Mouse (Mus musculus) CH12.LX (cell line): ENCODE data around the gene S1pr4. TPM values are rescaled to one million over a fixed set of nuclear protein-coding genes. Genes with fewer than 3 reads are reported as not detected.
A peak's percentile ranks its signal among the peaks of the same experiment; 100 is the strongest.

Experiments
- DNase-seq: peaks from one replicate; pipeline ENCODE4 v3.0.0-alpha.2; 2013; ENCODE audit errors: extremely low read depth
- H3K27ac ChIP-seq: 2 replicates; pipeline ENCODE4 v1.5.1; 2012; ENCODE audit warnings: low read depth, mild to moderate bottlenecking, control low read depth, moderate library complexity; ENCODE audit not compliant: insufficient read depth
- H3K27me3 ChIP-seq: replicated peaks from 2 replicates; pipeline ENCODE3; 2012; ENCODE audit warnings: inconsistent platforms
- H3K36me3 ChIP-seq, 2 experiments: replicated peaks in 1 of 2; 2 replicates each; pipeline versions ENCODE3 to v1.6.1; 2012; ENCODE audit warnings: inconsistent platforms in 1 of 2, low read length in 1 of 2, mild to moderate bottlenecking in 1 of 2, mixed read lengths in 1 of 2, moderate library complexity in 1 of 2; ENCODE audit not compliant: control insufficient read depth in 1 of 2, insufficient read depth in 1 of 2
- H3K4me1 ChIP-seq, 2 experiments: 2 replicates each; pipeline ENCODE4 v1.6.1; 2012; ENCODE audit warnings: inconsistent platforms in 1 of 2, moderate library complexity in 1 of 2; ENCODE audit not compliant: insufficient read depth in 2 of 2, control insufficient read depth in 1 of 2
- H3K4me2 ChIP-seq: 2 replicates; pipeline ENCODE4 v1.6.1; 2012; ENCODE audit warnings: low read depth, mild to moderate bottlenecking, control low read depth; ENCODE audit not compliant: poor library complexity, insufficient read depth, severe bottlenecking
- H3K4me3 ChIP-seq, 3 experiments: fragments of 150-350 bp in 1 of 3; sonication (generic) in 1 of 3; replicated peaks in 1 of 3; 2 replicates each; pipeline versions ENCODE3 to v1.5.1; 2011 to 2012; ENCODE audit warnings: low read depth in 2 of 3, low read length in 2 of 3, mild to moderate bottlenecking in 2 of 3, moderate library complexity in 2 of 3, control low read depth in 1 of 3, improper control_type of control experiment in 1 of 3, inconsistent platforms in 1 of 3, mixed read lengths in 1 of 3; ENCODE audit not compliant: poor library complexity in 1 of 3
- H3K79me2 ChIP-seq: replicated peaks from 2 replicates; pipeline ENCODE4 v1.6.1; 2012; ENCODE audit warnings: mild to moderate bottlenecking, moderate library complexity; ENCODE audit not compliant: control insufficient read depth, poor library complexity, insufficient read depth, severe bottlenecking; ENCODE audit errors: extremely low read depth
- H3K9ac ChIP-seq: 2 replicates; pipeline ENCODE4 v1.6.1; 2012; ENCODE audit warnings: low read depth, mild to moderate bottlenecking, control low read depth, moderate library complexity; ENCODE audit not compliant: insufficient read depth
- H3K9me3 ChIP-seq: replicated peaks from 2 replicates; pipeline ENCODE3; 2012; ENCODE audit warnings: low read length, inconsistent platforms, mixed read lengths
- BHLHE40 ChIP-seq: IDR thresholded peaks from 2 replicates; pipeline ENCODE4 v1.6.1; 2011; ENCODE audit warnings: mild to moderate bottlenecking, low read depth, low read length, improper control_type of control experiment
- CTCF ChIP-seq, 2 experiments: IDR thresholded peaks in 1 of 2; conservative IDR thresholded peaks in 1 of 2; 2 replicates each; pipeline ENCODE4 v1.5.1; 2011 to 2012; ENCODE audit warnings: low read depth in 2 of 2, low read length in 2 of 2, improper control_type of control experiment in 1 of 2, inconsistent platforms in 1 of 2, mild to moderate bottlenecking in 1 of 2, moderate library complexity in 1 of 2
- ELF1 ChIP-seq: IDR thresholded peaks from 2 replicates; pipeline ENCODE4 v1.6.1; 2014; ENCODE audit warnings: low read depth, mild to moderate bottlenecking, inconsistent platforms, low read length, improper control_type of control experiment
- ETS1 ChIP-seq: conservative IDR thresholded peaks from 2 replicates; pipeline ENCODE4 v1.6.1; 2012; ENCODE audit warnings: low read depth, mild to moderate bottlenecking, inconsistent platforms, low read length, improper control_type of control experiment, moderate library complexity
- HCFC1 ChIP-seq: IDR thresholded peaks from 2 replicates; pipeline ENCODE4 v1.6.1; 2012; ENCODE audit warnings: low read depth, mild to moderate bottlenecking, inconsistent platforms, low read length, improper control_type of control experiment
- IRF4 ChIP-seq: IDR thresholded peaks from 2 replicates; pipeline ENCODE4 v1.6.1; 2014; ENCODE audit warnings: low read depth, mild to moderate bottlenecking, inconsistent platforms, low read length, improper control_type of control experiment
- JUN ChIP-seq: IDR thresholded peaks from 2 replicates; pipeline ENCODE4 v1.6.1; 2011; ENCODE audit warnings: low read depth, mild to moderate bottlenecking, low read length, improper control_type of control experiment, moderate library complexity; ENCODE audit not compliant: insufficient read depth
- JUND ChIP-seq: conservative IDR thresholded peaks from 2 replicates; pipeline ENCODE4 v1.6.1; 2011; ENCODE audit warnings: low read depth, low read length, improper control_type of control experiment
- MAX ChIP-seq: IDR thresholded peaks from 2 replicates; pipeline ENCODE4 v1.6.1; 2011; ENCODE audit warnings: low read length, improper control_type of control experiment
- MEF2A ChIP-seq: IDR thresholded peaks from 2 replicates; pipeline ENCODE4 v1.6.1; 2014; ENCODE audit warnings: low read depth, mild to moderate bottlenecking, inconsistent platforms, low read length, improper control_type of control experiment, borderline replicate concordance
- NELFE ChIP-seq: IDR thresholded peaks from 2 replicates; pipeline ENCODE4 v1.6.1; 2011; ENCODE audit warnings: low read depth, low read length, improper control_type of control experiment
- NRF1 ChIP-seq: IDR thresholded peaks from 2 replicates; pipeline ENCODE4 v1.6.1; 2014; ENCODE audit warnings: low read depth, mild to moderate bottlenecking, inconsistent platforms, low read length, improper control_type of control experiment, moderate library complexity
- PAX5 ChIP-seq: IDR thresholded peaks from 2 replicates; pipeline ENCODE4 v1.6.1; 2012; ENCODE audit warnings: low read length, inconsistent platforms, mixed read lengths
- POLR2A ChIP-seq: IDR thresholded peaks from 2 replicates; pipeline ENCODE4 v1.6.1; 2011; ENCODE audit warnings: low read depth, mild to moderate bottlenecking, improper control_type of control experiment, low read length
- RAD21 ChIP-seq: IDR thresholded peaks from 2 replicates; pipeline ENCODE4 v1.6.1; 2011; ENCODE audit warnings: low read depth, mild to moderate bottlenecking, low read length, improper control_type of control experiment, moderate library complexity
- SIN3A ChIP-seq: IDR thresholded peaks from 2 replicates; pipeline ENCODE4 v1.6.1; 2012; ENCODE audit warnings: low read length, improper control_type of control experiment, inconsistent platforms
- SMC3 ChIP-seq: IDR thresholded peaks from 2 replicates; pipeline ENCODE4 v1.6.1; 2011; ENCODE audit warnings: low read depth, low read length, improper control_type of control experiment
- TBP ChIP-seq: conservative IDR thresholded peaks from 2 replicates; pipeline ENCODE4 v1.6.1; 2011; ENCODE audit warnings: low read depth, low read length, improper control_type of control experiment
- TCF12 ChIP-seq: IDR thresholded peaks from 2 replicates; pipeline ENCODE4 v1.6.1; 2014; ENCODE audit warnings: low read depth, mild to moderate bottlenecking, inconsistent platforms, low read length, improper control_type of control experiment
- UBTF ChIP-seq: IDR thresholded peaks from 2 replicates; pipeline ENCODE4 v1.6.1; 2012; ENCODE audit warnings: low read depth, mild to moderate bottlenecking, inconsistent platforms, low read length, improper control_type of control experiment, moderate library complexity
- USF1 ChIP-seq: IDR thresholded peaks from 2 replicates; pipeline ENCODE4 v1.6.1; 2014; ENCODE audit warnings: low read depth, mild to moderate bottlenecking, inconsistent platforms, low read length, improper control_type of control experiment
- USF2 ChIP-seq: conservative IDR thresholded peaks from 2 replicates; pipeline ENCODE4 v1.6.1; 2011; ENCODE audit warnings: low read depth, low read length, improper control_type of control experiment
- ZC3H11A ChIP-seq: IDR thresholded peaks from 2 replicates; pipeline ENCODE4 v1.6.1; 2012; ENCODE audit warnings: low read depth, mild to moderate bottlenecking, inconsistent platforms, low read length, improper control_type of control experiment
- ZKSCAN1 ChIP-seq: IDR thresholded peaks from 2 replicates; pipeline ENCODE4 v1.6.1; 2012; ENCODE audit warnings: low read depth, inconsistent platforms, low read length, improper control_type of control experiment, borderline replicate concordance
- ZMIZ1 ChIP-seq: IDR thresholded peaks from 2 replicates; pipeline ENCODE4 v1.6.1; 2012; ENCODE audit warnings: low read depth, mild to moderate bottlenecking, inconsistent platforms, low read length, improper control_type of control experiment
- ZNF384 ChIP-seq: IDR thresholded peaks from 2 replicates; pipeline ENCODE4 v1.6.1; 2012; ENCODE audit warnings: low read depth, low read length, improper control_type of control experiment, inconsistent platforms
- dilution Hi-C: fragments of 300-500 bp; cut with MboI; formaldehyde crosslinking; loops from 2 replicates; pipeline ENCODE4 v1.14.3; 2020; ENCODE audit warnings: low sequenced_read_pairs; ENCODE audit not compliant: extremely low pct_unique_long_range_greater_than_20kb, extremely low pct_ligation_motif_present
- in situ Hi-C: fragments of 300-500 bp; cut with MboI; formaldehyde crosslinking; loops from 3 replicates; pipeline ENCODE4 v1.14.3; 2019; ENCODE audit warnings: low sequenced_read_pairs, low pct_ligation_motif_present, low pct_unique_long_range_greater_than_20kb, mixed read lengths
- polyA plus RNA-seq: library from polyadenylated mRNA; unstranded; fragments of >175 nt; gene quantifications from 2 replicates; pipeline ENCODE4 v1.2.1, GENCODE M21; 2012; ENCODE audit warnings: low read depth; ENCODE audit not compliant: insufficient read length
- total RNA-seq, 2 experiments: library from RNA; depleted of rRNA; stranded (reverse); fragments of 300-350 nt in 1 of 2; fragments of >200 nt in 1 of 2; gene quantifications; 2 replicates each; pipeline ENCODE4 v1.2.3; 2012 to 2014

S1pr4 gene
- total and polyA plus RNA-seq, 3 experiments: 0.19 to 0.30 TPM; not detected in 1

- Histone ChIP-seq H3K4me3 (no peak overlapping the region), H3K27ac (no peak overlapping the region), H3K9ac (no peak overlapping the region)
- DNase-seq: peak; percentile 80
- TF ChIP-seq ETS1 (no peak), NELFE (peak; percentile 9; the same call in 1 of the 2 replicates), ZMIZ1 (no peak), USF2 (no peak), SIN3A (peak; percentile 68), POLR2A (no peak), ZC3H11A (peak; percentile 75), BHLHE40 (no peak), HCFC1 (no peak; the same call in 1 of the 2 replicates), RAD21 (peak; percentile 98), MEF2A (peak; percentile 62; the same call in 1 of the 2 replicates), ELF1 (peak; percentile 36; the same call in 1 of the 2 replicates), ZNF384 (no peak), NRF1 (0 out of 2 replicates have a peak, but pooled peaks have one; percentile 20), PAX5 (no peak), ZKSCAN1 (no peak), IRF4 (peak; percentile 61; the same call in 1 of the 2 replicates), JUN (no peak), TCF12 (peak; percentile 94), SMC3 (peak; percentile 97), MAX (0 out of 2 replicates have a peak, but pooled peaks have one; percentile 54), TBP (no peak), CTCF (conservative IDR thresholded peaks at IDR 0.05 in 1 of 2, IDR thresholded peaks at IDR 0.05 in 1 of 2; ENCODE audit: low read depth in 2 of 2, low read length in 2 of 2) (peak; percentile 97 to 99), USF1 (no peak), UBTF (no peak), JUND (no peak)
- TF ChIP-seq, all 38 proteins: peak for 12
- dilution Hi-C loops (no loop called here), in situ Hi-C loops (no loop called here)
- peaks cover 8 to 29% of the 10 kb centered on the region in 2 experiments for H3K4me1 ChIP-seq
- H3K9me3 ChIP-seq: no peaks in the 10 kb centered on the region
- peaks cover 4% of the 10 kb centered on the region for H3K27me3 ChIP-seq
- no peaks in the 10 kb centered on the region for H3K79me2 ChIP-seq
- no peak overlapping the region for H3K4me2 ChIP-seq
- H3K36me3 ChIP-seq: peaks cover 25 to 36% of the 10 kb centered on the region in 2 experiments
Measured at GRCm38 (mm10) chr10:81526779-81527178, 26.8 kb upstream of the S1pr4 start.
